Mouse (Mus musculus) MEL (cell line): Measurements from ENCODE around the gene Iqch.

Source experiments
- BHLHE40 ChIP-seq: IDR thresholded peaks from 2 replicates; pipeline ENCODE4 v1.6.1; 2012; ENCODE audit warnings: low read depth, mild to moderate bottlenecking, inconsistent platforms, low read length, improper control_type of control experiment, borderline replicate concordance
- CTCF ChIP-seq, 3 experiments: IDR thresholded peaks in 2 of 3; conservative IDR thresholded peaks in 1 of 3; 2 replicates each; pipeline ENCODE4 v1.5.1; 2011 to 2012; ENCODE audit warnings: low read length in 3 of 3, low read depth in 2 of 3, mild to moderate bottlenecking in 2 of 3, improper control_type of control experiment in 1 of 3, inconsistent platforms in 1 of 3, mixed read lengths in 1 of 3, moderate library complexity in 1 of 3; ENCODE audit not compliant: control insufficient read depth in 1 of 3, insufficient read depth in 1 of 3, poor library complexity in 1 of 3, severe bottlenecking in 1 of 3
- EP300 ChIP-seq, 2 experiments: IDR thresholded peaks; 2 replicates each; pipeline ENCODE4 v1.6.1; 2011; ENCODE audit warnings: improper control_type of control experiment in 2 of 2, low read length in 2 of 2, low read depth in 1 of 2, mild to moderate bottlenecking in 1 of 2
- ETS1 ChIP-seq: IDR thresholded peaks from 2 replicates; pipeline ENCODE4 v1.6.1; 2012; ENCODE audit warnings: low read depth, mild to moderate bottlenecking, inconsistent platforms, low read length, improper control_type of control experiment, moderate library complexity
- MAX ChIP-seq: IDR thresholded peaks from 2 replicates; pipeline ENCODE4 v1.6.1; 2011; ENCODE audit warnings: low read length, improper control_type of control experiment
- MXI1 ChIP-seq: IDR thresholded peaks from 2 replicates; pipeline ENCODE4 v1.6.1; 2011; ENCODE audit warnings: mild to moderate bottlenecking, low read depth, low read length, improper control_type of control experiment
- MYC ChIP-seq: IDR thresholded peaks from 2 replicates; pipeline ENCODE4 v1.6.1; 2011; ENCODE audit warnings: low read depth, mild to moderate bottlenecking, low read length, improper control_type of control experiment, moderate library complexity
- NELFE ChIP-seq: IDR thresholded peaks from 2 replicates; pipeline ENCODE4 v1.6.1; 2011; ENCODE audit warnings: low read depth, low read length, improper control_type of control experiment
- NRF1 ChIP-seq: IDR thresholded peaks from 2 replicates; pipeline ENCODE4 v1.6.1; 2014; ENCODE audit warnings: low read depth, mild to moderate bottlenecking, inconsistent platforms, low read length, improper control_type of control experiment, moderate library complexity; ENCODE audit not compliant: poor library complexity, insufficient read depth, severe bottlenecking
- POLR2A ChIP-seq, 2 experiments: IDR thresholded peaks; 2 replicates each; pipeline ENCODE4 v1.6.1; 2011 to 2012; ENCODE audit warnings: low read length in 2 of 2, mild to moderate bottlenecking in 2 of 2, control low read depth in 1 of 2, improper control_type of control experiment in 1 of 2, low read depth in 1 of 2, moderate library complexity in 1 of 2; ENCODE audit not compliant: control insufficient read depth in 1 of 2, insufficient read depth in 1 of 2, poor library complexity in 1 of 2
- ZKSCAN1 ChIP-seq: IDR thresholded peaks from 2 replicates; pipeline ENCODE4 v1.6.1; 2012; ENCODE audit warnings: low read depth, mild to moderate bottlenecking, inconsistent platforms, low read length, improper control_type of control experiment, moderate library complexity

DNA sequence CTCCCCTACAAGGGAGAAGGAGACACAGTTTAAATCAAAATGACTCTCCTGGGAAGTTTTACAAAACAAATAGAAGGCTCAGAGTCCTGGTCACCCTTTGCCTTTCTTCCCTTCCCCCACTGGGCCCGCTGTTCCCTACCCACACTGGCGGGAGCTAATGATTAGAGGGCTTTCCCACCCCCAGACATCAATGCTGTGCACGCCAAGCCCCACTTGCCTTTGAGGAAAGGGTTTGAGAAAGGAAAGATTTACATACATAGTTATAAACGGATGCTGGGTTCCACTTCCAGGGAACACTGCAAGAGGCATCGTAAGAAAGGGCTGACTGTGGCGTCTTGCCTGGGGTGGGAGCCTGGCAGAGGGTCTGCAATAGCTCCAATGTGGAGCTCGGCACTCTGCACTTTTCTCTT lies 67.9 kb downstream of the Iqch start:
- TF ChIP-seq ZKSCAN1 (no peak), ETS1 (no peak), POLR2A (IDR thresholded peaks at IDR 0.05; ENCODE audit: control insufficient read depth in 1 of 2, insufficient read depth in 1 of 2, low read depth in 1 of 2, low read length in 2 of 2, poor library complexity in 1 of 2) (no peak), MYC (no peak), EP300 (IDR thresholded peaks at IDR 0.05; ENCODE audit: low read depth in 1 of 2, low read length in 2 of 2) (no peak), MXI1 (no peak), CTCF (IDR thresholded peaks at IDR 0.05 in 2 of 3, conservative IDR thresholded peaks at IDR 0.05 in 1 of 3; ENCODE audit: control insufficient read depth in 1 of 3, insufficient read depth in 1 of 3, low read depth in 2 of 3, low read length in 3 of 3, poor library complexity in 1 of 3, severe bottlenecking in 1 of 3) (no peak), NRF1 (no peak), BHLHE40 (no peak), MAX (no peak), NELFE (no peak)
